Mouse (Mus musculus) bone marrow, adult 2 months (tissue): Measurements from ENCODE around the gene Galr2. TPM values are rescaled to one million over a fixed set of nuclear protein-coding genes. Genes with fewer than 3 reads are reported as not detected.

ENCODE experiments used
- H3K27ac ChIP-seq: fragments of 200-500 bp; 2 replicates; pipeline ENCODE4 v1.5.1; 2012; ENCODE audit warnings: low read depth, mild to moderate bottlenecking, control low read depth, inconsistent platforms, low read length; ENCODE audit not compliant: control insufficient read depth, poor library complexity, insufficient read depth
- H3K4me1 ChIP-seq: fragments of 200-500 bp; 2 replicates; pipeline ENCODE4 v1.6.1; 2011; ENCODE audit warnings: low read length; ENCODE audit not compliant: control insufficient read depth, insufficient read depth
- H3K4me3 ChIP-seq: fragments of 200-500 bp; replicated peaks from 2 replicates; pipeline ENCODE3; 2011; ENCODE audit warnings: mild to moderate bottlenecking, low read depth, low read length, control low read depth; ENCODE audit not compliant: control insufficient read depth
- CTCF ChIP-seq: fragments of 200-500 bp; IDR thresholded peaks from 2 replicates; pipeline ENCODE4 v1.5.1; 2011; ENCODE audit warnings: low read length, control low read depth; ENCODE audit not compliant: control insufficient read depth, insufficient read depth
- POLR2A ChIP-seq: fragments of 200-500 bp; IDR thresholded peaks from 2 replicates; pipeline ENCODE4 v1.6.1; 2011; ENCODE audit warnings: low read depth, mild to moderate bottlenecking, control low read depth, low read length, borderline replicate concordance; ENCODE audit not compliant: control insufficient read depth
- WGBS: fragments of 180-500 bp; shearing (Covaris S2); methylation state at CpG from one replicate; pipeline ENCODE4 v1.1.7; 2018; 5-methylcytosine and 5-hydroxymethylcytosine counted together
- polyA plus RNA-seq: library from polyadenylated mRNA; stranded (reverse); fragments of >200 nt; gene quantifications from 2 replicates; pipeline ENCODE4 v1.2.4, GENCODE M21; 2011; ENCODE audit warnings: low replicate concordance; ENCODE audit not compliant: missing spikeins, insufficient read depth, insufficient read length

Gene Galr2
- polyA plus RNA-seq, 1 experiment = not detected

- no peak overlapping the region for H3K27ac ChIP-seq
- WGBS = 79% methylated on average over 7 of the region's 7 CpGs
- H3K4me1 ChIP-seq = no peaks in the 10 kb centered on the region
- no peak for TF ChIP-seq POLR2A
- TF ChIP-seq CTCF = no peak
- H3K4me3 ChIP-seq = no peak overlapping the region
Measured at GRCm38 (mm10) chr11:116330211-116330518, 49.4 kb downstream of the Galr2 start.

DNA sequence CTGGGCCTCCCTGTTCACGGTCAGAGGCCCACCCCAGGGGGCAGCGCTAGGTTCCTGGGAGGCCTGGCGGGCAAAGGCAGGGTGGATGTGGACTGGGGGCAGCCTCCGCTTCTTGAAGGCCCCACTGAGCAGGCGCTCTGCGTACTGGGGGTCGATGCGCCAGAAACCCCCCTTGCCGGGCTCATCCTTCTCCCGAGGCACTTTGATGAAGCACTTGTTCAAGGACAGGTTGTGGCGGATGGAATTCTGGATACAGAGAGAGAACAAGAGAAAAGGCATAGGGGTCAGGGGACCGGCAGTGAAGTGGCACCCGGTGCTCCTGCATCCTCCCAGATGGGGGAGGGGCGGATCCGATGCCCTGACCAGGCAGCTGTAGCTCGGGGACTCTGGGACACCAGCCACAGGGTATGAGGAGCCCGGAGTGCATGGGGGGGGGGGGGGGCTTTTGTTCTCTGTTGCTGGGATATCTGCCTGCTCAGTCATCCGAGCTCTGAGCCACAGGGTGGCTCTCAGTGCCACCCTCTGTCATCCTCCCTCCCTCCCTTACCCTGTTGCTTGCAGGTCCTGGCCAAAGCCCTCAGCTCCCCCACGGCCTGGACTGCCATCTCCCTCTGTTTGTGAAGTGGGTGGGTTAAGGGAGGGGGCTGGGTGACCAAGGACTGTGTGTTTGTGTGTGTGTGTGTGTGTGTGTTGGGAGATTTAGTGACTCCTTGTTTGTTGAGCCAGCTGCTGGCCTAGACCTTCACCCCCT, 51.7 kb downstream of the Galr2 start:
- 76% methylated on average over 19 of the region's 19 CpGs for WGBS
- Histone ChIP-seq H3K4me1 (no peaks in the 10 kb centered on the region; the same call in 1 of the 2 replicates), H3K4me3 (no peak overlapping the region), H3K27ac (no peak overlapping the region)
- no peak for TF ChIP-seq CTCF
- no peak for TF ChIP-seq POLR2A

DNA sequence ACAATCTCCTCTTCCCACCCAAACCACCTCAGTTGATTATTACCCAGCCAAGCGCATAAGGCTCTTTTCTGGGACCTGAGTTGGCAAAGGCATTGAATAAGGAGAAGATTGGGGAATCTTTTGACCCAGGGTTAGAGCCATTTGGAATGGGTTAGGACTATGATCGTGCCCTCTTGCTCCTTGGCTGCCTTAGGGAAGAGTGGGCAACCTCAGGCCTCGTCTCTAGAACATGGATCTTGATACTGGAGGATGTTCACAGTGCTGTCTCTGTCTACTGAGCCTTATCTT, 52.2 kb downstream of the Galr2 start:
- H3K4me1 ChIP-seq = no peaks in the 10 kb centered on the region; the same call in 1 of the 2 replicates
- 79% methylated on average over 3 of the region's 3 CpGs for WGBS
- no peak overlapping the region for H3K27ac ChIP-seq
- no peak overlapping the region for H3K4me3 ChIP-seq
- TF ChIP-seq CTCF = no peak
- no peak for TF ChIP-seq POLR2A

Other genes with a start within 250 kb of the Galr2 start
- 31.2 and 63.0 TPM in 2 replicates for gene Unc13d, start 203.0 kb upstream of the Galr2 start, polyA plus RNA-seq
- 55.0 and 68.0 TPM in 2 replicates for gene Wbp2, start 193.9 kb upstream of the Galr2 start, polyA plus RNA-seq
- gene Trim47, start 153.7 kb upstream of the Galr2 start, polyA plus RNA-seq = 3.1 and 8.9 TPM in 2 replicates
- gene Trim65, start 149.8 kb upstream of the Galr2 start, polyA plus RNA-seq = 5.2 and 8.2 TPM in 2 replicates
- 28.0 and 38.3 TPM in 2 replicates for gene Mrpl38, start 142.1 kb upstream of the Galr2 start, polyA plus RNA-seq
- 10.8 and 16.1 TPM in 2 replicates for gene Fbf1, start 112.8 kb upstream of the Galr2 start, polyA plus RNA-seq
- gene Ten1, start 82.1 kb upstream of the Galr2 start, polyA plus RNA-seq = 20.2 and 30.0 TPM in 2 replicates
- gene Acox1, start 81.9 kb upstream of the Galr2 start, polyA plus RNA-seq = 9.8 and 20.0 TPM in 2 replicates
- gene Evpl, start 42.9 kb upstream of the Galr2 start, polyA plus RNA-seq = 0.30 TPM in 1 of 2 replicates, not detected in the other
- 23.8 and 44.5 TPM in 2 replicates for gene Srp68, start 6.7 kb upstream of the Galr2 start, polyA plus RNA-seq
- 39.1 and 47.2 TPM in 2 replicates for gene Exoc7, start 26.3 kb downstream of the Galr2 start, polyA plus RNA-seq
- gene Foxj1, start 54.5 kb downstream of the Galr2 start, polyA plus RNA-seq = not detected in 2 replicates
- gene Rnf157, start 132.1 kb downstream of the Galr2 start, polyA plus RNA-seq = 14.2 and 14.5 TPM in 2 replicates
- gene Ubald2, start 153.2 kb downstream of the Galr2 start, polyA plus RNA-seq = 157 and 172 TPM in 2 replicates
- not detected in 2 replicates for gene Qrich2, start 185.3 kb downstream of the Galr2 start, polyA plus RNA-seq
- 20.1 and 41.9 TPM in 2 replicates for gene Prpsap1, start 213.3 kb downstream of the Galr2 start, polyA plus RNA-seq
- gene Sphk1, start 250.0 kb downstream of the Galr2 start, polyA plus RNA-seq = 31.3 and 31.7 TPM in 2 replicates